In the genomic region with DNA sequence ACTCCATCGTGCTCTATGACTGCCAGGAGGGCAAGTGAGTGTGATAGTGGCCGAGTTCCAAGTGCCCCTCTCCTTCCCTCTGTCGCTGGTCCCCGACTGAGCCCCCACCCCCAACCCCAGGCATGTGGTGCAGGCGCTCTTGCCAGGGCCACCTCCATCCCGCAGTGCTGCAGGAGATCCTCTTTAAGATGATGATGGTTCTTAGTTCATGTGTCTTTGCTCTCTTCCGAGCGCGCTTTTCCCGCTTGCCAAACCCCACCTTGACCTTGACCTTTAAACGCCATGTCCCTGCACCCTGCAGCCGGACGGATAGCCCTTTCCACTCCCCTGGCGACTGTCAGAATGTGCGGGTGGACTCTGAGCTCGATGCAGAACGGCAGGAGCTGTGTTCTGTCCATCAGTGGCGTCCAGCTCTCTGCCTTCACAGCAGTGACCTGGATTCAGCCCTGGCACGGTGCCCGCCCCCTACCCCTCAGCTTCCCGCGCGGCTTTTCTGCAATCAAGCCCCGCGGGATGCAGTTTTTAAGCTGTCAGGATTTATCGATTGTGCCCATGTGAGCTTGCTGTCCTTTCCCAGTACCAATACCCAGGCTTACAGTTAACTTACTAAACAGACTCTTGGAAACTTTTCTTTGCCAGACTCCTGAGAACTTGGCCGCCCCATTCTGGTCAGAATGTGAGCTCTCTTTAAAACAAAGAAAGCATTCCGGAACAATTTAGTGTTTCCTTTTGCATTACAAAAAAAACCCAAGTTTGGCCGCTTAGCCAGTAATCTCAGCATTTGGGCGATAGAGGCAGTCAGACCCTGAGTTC, we compare ENCODE assay signal across 8 mouse cellular contexts. TPM values are rescaled to one million over a fixed set of nuclear protein-coding genes. Genes with fewer than 3 reads are reported as not detected.
DNase-seq lines count a peak whose midpoint lies in the region; ATAC-seq lines count a peak whose summit lies in the region.

No protein-coding gene starts in this region.

- peak overlapping the region; percentile 66 for H3K4me2 ChIP-seq in hindbrain, embryonic 12.5 days (replicated peaks)

- ATAC-seq in hindbrain, embryonic 12.5 days (ENCODE audit: low FRiP score) = peak; percentile 82

- peak; percentile 87 for DNase-seq in ZHBTc4 (ENCODE audit: low read depth, low spot score)
- peak; percentile 87 to 90 for DNase-seq in cerebellum, postnatal 36 days
- peak; percentile 49 to 61 for DNase-seq in frontal cortex, postnatal 36 days (ENCODE audit: low spot score in 2 of 2)
- peak; percentile 46 for DNase-seq in left cerebral cortex, adult 11 months (ENCODE audit: low spot score)
- DNase-seq in lung, postnatal 25 days (ENCODE audit: low spot score) = peak; percentile 38
- peak; percentile 76 for DNase-seq in retina, embryonic 14.5 days (ENCODE audit: low spot score)
- DNase-seq in urinary bladder, postnatal 10 days (ENCODE audit: low spot score) = peak; percentile 39

- no peaks in the 10 kb centered on the region for H3K9me3 ChIP-seq in hindbrain, embryonic 12.5 days (replicated peaks)

- peak overlapping the region; percentile 92 for H3K4me3 ChIP-seq in hindbrain, embryonic 12.5 days

- peak overlapping the region; percentile 94 for H3K9ac ChIP-seq in hindbrain, embryonic 12.5 days

- H3K27me3 ChIP-seq in hindbrain, embryonic 12.5 days = no peaks in the 10 kb centered on the region

- H3K27ac ChIP-seq in hindbrain, embryonic 12.5 days = peak overlapping the region; percentile 98

- under 1% methylated on average over 30 of the region's 30 CpGs for WGBS in hindbrain, embryonic 12.5 days

- peaks cover 23% of the 10 kb centered on the region for H3K4me1 ChIP-seq in hindbrain, embryonic 12.5 days

- no peaks in the 10 kb centered on the region for H3K36me3 ChIP-seq in hindbrain, embryonic 12.5 days

RNA-seq across cellular contexts. Expression of gene Wdr82, which starts 0.8 kb away (rescaled TPM):
- 34.1 and 38.9 TPM in 2 replicates for polyA plus RNA-seq in hindbrain, embryonic 12.5 days (2016; fragmentation: Nextera tagmentation; extraction: Ambion mirVana)

RNA-seq across cellular contexts. Expression of gene Glyctk, which starts 13.6 kb away (rescaled TPM):
- polyA plus RNA-seq in hindbrain, embryonic 12.5 days (2016; fragmentation: Nextera tagmentation; extraction: Ambion mirVana) = 5.1 and 5.6 TPM in 2 replicates

RNA-seq across cellular contexts. Expression of gene Ppm1m, which starts 28.0 kb away (rescaled TPM):
- polyA plus RNA-seq in hindbrain, embryonic 12.5 days (2016; fragmentation: Nextera tagmentation; extraction: Ambion mirVana) = 32.3 and 37.0 TPM in 2 replicates

RNA-seq across cellular contexts. Expression of gene Twf2, which starts 31.4 kb away (rescaled TPM):
- 60.2 and 62.1 TPM in 2 replicates for polyA plus RNA-seq in hindbrain, embryonic 12.5 days (2016; fragmentation: Nextera tagmentation; extraction: Ambion mirVana)

RNA-seq across cellular contexts. Expression of gene Tlr9, which starts 50.8 kb away (rescaled TPM):
- polyA plus RNA-seq in hindbrain, embryonic 12.5 days (2016; fragmentation: Nextera tagmentation; extraction: Ambion mirVana) = 0.05 and 0.07 TPM in 2 replicates

Comparison
In these comparisons a context has a peak if more than half of its experiments do, and no peak if none do; other contexts are left out.
1. Peak in every context shown above with its lines: DNase-seq, ATAC-seq, H3K4me3 ChIP-seq and H3K27ac ChIP-seq.
2. DNase-seq: peak in every context shown above with its lines; median percentile 88 in cerebellum, postnatal 36 days; 87 in ZHBTc4; 76 in retina, embryonic 14.5 days; 55 in frontal cortex, postnatal 36 days; 46 in left cerebral cortex, adult 11 months; 39 in urinary bladder, postnatal 10 days; 38 in lung, postnatal 25 days.